Mouse (Mus musculus) heart, postnatal 10 days (tissue): ENCODE measurements around the gene 4930562C15Rik. TPM values are rescaled to one million over a fixed set of nuclear protein-coding genes. Genes with fewer than 3 reads are reported as not detected.

Experiments
- DNase-seq, 2 experiments: peaks; one replicate each; pipeline ENCODE4 v3.0.0; 2021
- intact Hi-C: fragments of 180-260 bp; cut with DNase I; formaldehyde crosslinking; loops from one replicate; pipeline ENCODE4 v1.15.1; 2025
- total RNA-seq, 2 experiments: library from RNA; stranded (reverse); gene quantifications; 2 replicates each; pipeline ENCODE4 v1.2.3; 2021

Gene 4930562C15Rik
- total RNA-seq, 2 experiments from 2014 or later, result not detected

- intact Hi-C loops, result loop anchor here (2.0 to 5.0 kb wide), 2 partner anchors 31 to 120 kb away; partner anchors contain the start of genes Cdip1 and Ubald1
- no peak for DNase-seq
These were observed 76.9 kb downstream of the 4930562C15Rik start for GRCm38 (mm10) chr16:4912074-4912648.

DNA sequence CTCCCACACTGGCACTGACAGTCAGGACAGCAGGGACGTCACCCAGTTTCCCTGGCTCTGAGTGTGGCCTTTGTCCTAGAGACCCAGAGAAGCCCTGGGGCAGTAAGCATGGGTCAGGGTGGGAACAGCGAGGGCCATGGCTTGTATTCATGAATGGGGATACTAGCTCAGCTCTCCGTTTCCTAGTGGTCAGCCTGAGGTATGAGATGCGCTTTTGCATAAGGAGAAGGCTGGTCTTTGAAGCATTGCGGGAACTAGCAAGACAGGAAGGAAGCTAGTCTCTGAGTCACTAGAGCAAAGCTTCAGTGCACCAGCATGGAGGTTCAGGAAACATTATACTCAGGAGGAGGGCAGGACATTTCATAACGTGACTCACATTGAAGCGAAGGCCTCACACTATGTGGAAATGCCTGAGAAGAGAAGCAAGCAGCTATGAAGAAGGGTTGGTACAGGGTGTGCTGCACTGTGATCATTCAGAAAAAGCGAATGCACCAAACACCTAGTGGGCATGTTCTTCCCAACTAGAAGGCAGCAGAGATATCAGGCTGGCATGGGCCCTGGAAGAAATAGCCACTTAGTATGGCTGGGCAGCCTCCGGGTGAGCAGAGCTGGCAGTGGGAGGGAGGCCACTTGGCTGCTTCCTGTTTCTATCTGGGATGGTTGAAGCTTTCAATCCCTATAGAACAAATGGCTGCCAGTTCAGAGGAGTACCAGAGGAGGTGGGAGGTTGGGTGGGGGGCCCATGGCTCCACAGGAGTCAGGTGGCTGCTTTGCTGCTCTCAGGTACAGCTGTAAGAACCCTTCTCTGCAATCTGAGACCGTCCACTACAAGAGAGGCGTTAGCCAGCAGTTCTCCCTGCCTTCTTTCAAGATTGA, 77.9 kb downstream of the 4930562C15Rik start:
- intact Hi-C loops, result loop anchor here (1.0 to 5.0 kb wide), 3 partner anchors 32 to 121 kb away; partner anchors contain the start of genes Cdip1 and Ubald1

GRCm38 (mm10) chr16:4913783-4914735, 78.8 kb downstream of the 4930562C15Rik start:
- intact Hi-C loops, result loop anchor here (1.0 to 5.0 kb wide), 3 partner anchors 33 to 122 kb away; partner anchors contain the start of genes Cdip1 and Ubald1

More for the DNA sequence above, 77.9 kb downstream of the 4930562C15Rik start:
- peak in 1 of 2 experiments; percentile 44 for DNase-seq

DNA sequence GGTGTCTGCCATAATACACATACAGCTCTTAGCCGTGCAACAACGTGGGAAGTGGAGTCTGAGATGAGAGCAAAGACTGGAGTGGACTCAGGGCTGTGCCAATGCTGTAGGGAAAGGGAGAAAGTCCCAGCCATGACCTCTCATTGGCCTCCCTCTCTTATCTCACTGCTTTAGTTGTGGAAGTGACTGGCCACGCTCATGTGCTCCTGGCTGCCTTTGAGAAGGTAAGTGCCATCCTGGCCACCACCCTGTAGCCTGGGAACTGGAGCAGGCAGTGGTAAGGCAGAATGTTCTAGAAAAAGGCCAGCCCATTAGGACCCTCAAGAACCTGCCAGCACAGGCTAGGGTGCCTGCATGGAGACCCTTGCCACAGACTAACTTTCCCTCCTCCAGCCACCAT, 80.7 kb downstream of the 4930562C15Rik start:
- no peak for DNase-seq
- intact Hi-C loops, result no loop called here

More at GRCm38 (mm10) chr16:4913783-4914735, 78.8 kb downstream of the 4930562C15Rik start:
- peak; percentile 90 to 95 for DNase-seq

- DNase-seq, result no peak
- intact Hi-C loops, result no loop called here
These were observed 81.4 kb downstream of the 4930562C15Rik start for GRCm38 (mm10) chr16:4916608-4917007.

Other genes with a start within 250 kb of the 4930562C15Rik start
- 10 to 100 TPM; 27.6 to 34.5 TPM for gene Glis2, start 240.7 kb upstream of the 4930562C15Rik start, total RNA-seq
- 100 to 1,000 TPM in 1 of 2 experiments, 10 to 100 TPM in 1; 96.6 to 125 TPM for gene Pam16, start 210.4 kb upstream of the 4930562C15Rik start, total RNA-seq
- gene Vasn, start 195.5 kb upstream of the 4930562C15Rik start, total RNA-seq, result 10 to 100 TPM; 13.6 to 18.0 TPM
- gene Dnaja3, start 195.4 kb upstream of the 4930562C15Rik start, total RNA-seq, result 100 to 1,000 TPM; 106 to 107 TPM
- gene Coro7, start 155.6 kb upstream of the 4930562C15Rik start, total RNA-seq, result 10 to 100 TPM; 24.6 to 26.1 TPM
- gene Nmral1, start 116.1 kb upstream of the 4930562C15Rik start, total RNA-seq, result 1 to 10 TPM; 7.0 to 7.8 TPM
- gene Hmox2, start 109.1 kb upstream of the 4930562C15Rik start, total RNA-seq, result 10 to 100 TPM; 71.1 to 73.4 TPM
- 10 to 100 TPM; 89.4 to 96.2 TPM for gene Cdip1, start 45.1 kb upstream of the 4930562C15Rik start, total RNA-seq
- 10 to 100 TPM; 19.7 to 23.1 TPM for gene Ubald1, start 44.9 kb downstream of the 4930562C15Rik start, total RNA-seq
- gene Mgrn1, start 50.8 kb downstream of the 4930562C15Rik start, total RNA-seq, result 100 to 1,000 TPM; 186 to 187 TPM
- gene Nudt16l1, start 103.3 kb downstream of the 4930562C15Rik start, total RNA-seq, result 10 to 100 TPM; 40.5 to 43.9 TPM
- 10 to 100 TPM; 19.7 to 20.8 TPM for gene Anks3, start 128.8 kb downstream of the 4930562C15Rik start, total RNA-seq
- not detected for gene Sept12, start 162.4 kb downstream of the 4930562C15Rik start, total RNA-seq
- gene Smim22, start 171.9 kb downstream of the 4930562C15Rik start, total RNA-seq, result not detected
- gene Rogdi, start 178.1 kb downstream of the 4930562C15Rik start, total RNA-seq, result 10 to 100 TPM; 21.7 to 25.7 TPM
- gene Glyr1, start 214.4 kb downstream of the 4930562C15Rik start, total RNA-seq, result 10 to 100 TPM; 57.2 to 60.4 TPM
- gene Ubn1, start 214.6 kb downstream of the 4930562C15Rik start, total RNA-seq, result 10 to 100 TPM; 34.4 to 35.7 TPM